Mouse (Mus musculus): ENCODE measurements around the gene Zscan12.

DNA sequence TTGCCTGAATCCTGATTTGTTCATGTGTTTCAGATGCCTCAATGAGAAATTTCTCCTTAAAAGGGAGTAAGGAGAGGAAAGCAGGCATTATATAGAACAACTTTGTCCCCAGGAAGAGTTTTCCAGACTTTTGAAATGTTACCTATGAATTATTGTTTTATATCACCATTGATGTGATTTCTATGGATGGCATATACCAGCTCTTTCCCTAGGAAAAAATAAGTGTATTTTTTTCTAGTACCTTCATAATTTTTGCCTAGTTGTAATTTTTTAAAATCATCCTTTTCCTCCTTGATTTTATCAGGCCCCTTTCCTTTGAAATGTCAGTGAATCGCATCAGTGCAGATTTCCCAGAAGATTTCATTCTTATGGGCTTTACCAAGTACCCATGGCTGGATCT lies 16.0 kb upstream of the Zscan12 start, which contains the start of gene Olfr1367:
- TF ChIP-seq CTCF (IDR thresholded peaks at IDR 0.05; ENCODE audit: borderline replicate concordance, control insufficient read depth, extremely low read depth, insufficient read depth, low read length, poor library complexity), result no peak
- no peak for TF ChIP-seq POLR2A (IDR thresholded peaks at IDR 0.05; ENCODE audit: control insufficient read depth, extremely low read depth, insufficient read depth, low read length, poor library complexity)

Data from thymus, adult 2 months (tissue).